Mouse (Mus musculus): Measurements from ENCODE around the gene Zbtb37.

GRCm38 (mm10) chr1:161038968-161039721 lies 4.5 kb upstream of the Zbtb37 start:
- TF ChIP-seq CTCF (IDR thresholded peaks at IDR 0.05; ENCODE audit: control insufficient read depth, insufficient read depth, insufficient read length): no peak
- TF ChIP-seq MAX (IDR thresholded peaks at IDR 0.05): no peak
- TF ChIP-seq MYOD1 (IDR thresholded peaks at IDR 0.05; ENCODE audit: control insufficient read depth, insufficient read length, low read depth): no peak
- no peak for TF ChIP-seq USF1 (IDR thresholded peaks at IDR 0.05; ENCODE audit: low read depth)
- TF ChIP-seq MYOG (IDR thresholded peaks at IDR 0.05; ENCODE audit: control insufficient read depth, extremely low read depth, insufficient read length): no peak
- no peak for TF ChIP-seq CEBPB (IDR thresholded peaks at IDR 0.05; ENCODE audit: low read depth)
- no peak for TF ChIP-seq FOSL1 (IDR thresholded peaks at IDR 0.05; ENCODE audit: insufficient read depth, low read length, poor library complexity, severe bottlenecking)

Measured in C2C12 (cell line).